Mouse (Mus musculus) lung, embryonic 14.5 days (tissue): ENCODE results near the gene Zdhhc23. TPM values are rescaled to one million over a fixed set of nuclear protein-coding genes. Genes with fewer than 3 reads are reported as not detected.

Experiments used
- ATAC-seq: fragments of 200-750 bp; cut with Nextera tagmentation; 2 replicates; pipeline ENCODE4 v1.8.0; 2017; ENCODE audit warnings: mild to moderate bottlenecking, moderate TSS enrichment, moderate library complexity; ENCODE audit not compliant: insufficient read depth
- DNase-seq: peaks from one replicate; pipeline ENCODE4 v3.0.0-alpha.2; 2015
- H3K27ac ChIP-seq: fragments of 300-500 bp; sonication (generic); 2 replicates; pipeline ENCODE4 v1.5.1; 2014; ENCODE audit warnings: low read depth, mild to moderate bottlenecking, moderate library complexity
- H3K27me3 ChIP-seq: fragments of 300-500 bp; sonication (generic); 2 replicates; pipeline ENCODE4 v1.6.1; 2014; ENCODE audit warnings: low read length, control low read depth; ENCODE audit not compliant: insufficient read depth
- H3K36me3 ChIP-seq: fragments of 300-500 bp; sonication (generic); 2 replicates; pipeline ENCODE4 v1.6.1; 2014; ENCODE audit warnings: control low read depth; ENCODE audit not compliant: insufficient read depth
- H3K4me1 ChIP-seq: fragments of 300-500 bp; sonication (generic); 2 replicates; pipeline ENCODE4 v1.6.1; 2014; ENCODE audit warnings: antibody characterized with exemption, control low read depth; ENCODE audit not compliant: insufficient read depth
- H3K4me2 ChIP-seq: fragments of 300-500 bp; sonication (generic); 2 replicates; pipeline ENCODE4 v1.6.1; 2014; ENCODE audit warnings: mild to moderate bottlenecking
- H3K4me3 ChIP-seq: fragments of 300-500 bp; sonication (generic); 2 replicates; pipeline ENCODE4 v1.5.1; 2014; ENCODE audit warnings: low read depth, low read length
- H3K9ac ChIP-seq: fragments of 300-500 bp; sonication (generic); 2 replicates; pipeline ENCODE4 v1.6.1; 2014
- H3K9me3 ChIP-seq: fragments of 300-500 bp; sonication (generic); 2 replicates; pipeline ENCODE4 v1.6.1; 2016; ENCODE audit warnings: low read depth, low read length, control low read depth
- CTCF ChIP-seq: IDR thresholded peaks from 2 replicates; pipeline ENCODE4 v1.5.1; 2016; ENCODE audit warnings: antibody characterized with exemption, low read depth
- WGBS: fragments of 180-500 bp; shearing (Covaris S2); extraction: QIAGEN DNeasy Blood & Tissue Kit; methylation state at CpG from one replicate; pipeline ENCODE4 v1.1.7; 2014; 5-methylcytosine and 5-hydroxymethylcytosine counted together
- microRNA-seq: library from miRNA; unstranded; fragments of <30 nt; microRNA quantifications from one replicate; pipeline ENCODE4, GENCODE M21; 2016; ENCODE audit warnings: borderline number of aligned reads
- polyA plus RNA-seq: library from polyadenylated mRNA; unstranded; fragments of >200 nt; fragmentation: Nextera tagmentation; extraction: Ambion mirVana; gene quantifications from 2 replicates; pipeline ENCODE4 v1.2.1, GENCODE M21; 2014

Gene Zdhhc23
- polyA plus RNA-seq, 1 experiment from 2014 or later = 2.1 TPM

DNA sequence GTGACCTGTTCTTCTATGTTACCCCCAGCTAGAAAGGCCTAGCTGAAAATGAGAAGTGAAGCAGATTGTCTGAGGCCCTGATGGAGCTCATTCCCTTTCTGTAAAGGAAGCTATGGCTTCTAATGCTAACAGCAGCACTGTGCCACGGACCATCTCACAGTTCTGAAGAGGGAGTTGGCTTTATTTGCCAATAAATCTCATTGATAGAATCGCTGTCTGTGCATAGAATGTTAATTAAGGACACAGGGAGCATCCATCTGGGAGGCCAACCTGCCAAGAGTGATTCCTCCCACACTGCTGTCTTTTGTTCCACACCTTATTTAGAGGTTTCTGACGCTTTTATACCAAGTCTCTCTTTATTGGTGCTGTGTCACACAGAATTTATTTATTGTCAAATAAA lies 48.1 kb downstream of the Zdhhc23 start:
- 67% methylated on average over 3 of the region's 3 CpGs for WGBS
- no peak overlapping the region for H3K4me2 ChIP-seq
- TF ChIP-seq CTCF = no peak

DNA sequence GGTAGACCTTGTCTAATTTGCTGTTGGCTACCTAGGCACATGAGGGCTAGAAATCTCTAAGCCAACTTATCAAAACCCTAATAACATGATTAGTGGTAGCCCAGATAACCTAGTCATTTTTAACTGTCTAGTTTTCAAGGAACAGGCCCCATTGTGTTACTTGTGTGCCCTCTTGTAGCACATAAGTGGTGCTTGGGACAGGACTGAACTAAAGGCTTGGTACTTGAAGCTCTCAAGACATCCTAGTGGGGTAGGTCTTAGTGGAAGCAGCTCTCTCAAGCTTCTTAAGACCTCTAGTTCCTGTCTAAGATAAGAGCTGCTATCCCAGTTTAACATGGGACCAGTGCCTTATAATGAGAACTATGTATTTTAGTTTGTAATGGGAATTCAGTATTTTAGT lies 49.0 kb downstream of the Zdhhc23 start:
- Histone ChIP-seq H3K27ac (no peak overlapping the region), H3K36me3 (no peaks in the 10 kb centered on the region), H3K9me3 (no peaks in the 10 kb centered on the region), H3K9ac (no peak overlapping the region), H3K4me2 (no peak overlapping the region), H3K4me1 (peaks cover 9% of the 10 kb centered on the region), H3K4me3 (no peak overlapping the region), H3K27me3 (no peaks in the 10 kb centered on the region)
- DNase-seq = no peak
- ATAC-seq = no peak
- no peak for TF ChIP-seq CTCF

More for the DNA sequence above, 48.1 kb downstream of the Zdhhc23 start:
- H3K27me3 ChIP-seq = no peaks in the 10 kb centered on the region
- no peaks in the 10 kb centered on the region for H3K36me3 ChIP-seq
- no peak overlapping the region for H3K4me3 ChIP-seq
- H3K9me3 ChIP-seq = no peaks in the 10 kb centered on the region
- ATAC-seq = no peak
- no peak overlapping the region for H3K27ac ChIP-seq
- no peak overlapping the region for H3K9ac ChIP-seq
- DNase-seq = no peak
- peaks cover 10% of the 10 kb centered on the region for H3K4me1 ChIP-seq

- ATAC-seq (no peak), DNase-seq (no peak)
- Histone ChIP-seq H3K4me1 (no peaks in the 10 kb centered on the region), H3K27me3 (no peaks in the 10 kb centered on the region), H3K27ac (no peak within 1 kb of the TSS), H3K9ac (no peak within 1 kb of the TSS), H3K36me3 (no peaks in the 10 kb centered on the region), H3K4me2 (no peak within 1 kb of the TSS), H3K9me3 (no peaks in the 10 kb centered on the region), H3K4me3 (no peak within 1 kb of the TSS)
- TF ChIP-seq CTCF = no peak
- WGBS = 76% methylated on average over 6 of the region's 6 CpGs
Measured at GRCm38 (mm10) chr16:43926341-43926859, 53.2 kb downstream of the Zdhhc23 start, which contains the start of gene Qtrt2. Gene Qtrt2 (minus strand): TSS chr16:43926809.

DNA sequence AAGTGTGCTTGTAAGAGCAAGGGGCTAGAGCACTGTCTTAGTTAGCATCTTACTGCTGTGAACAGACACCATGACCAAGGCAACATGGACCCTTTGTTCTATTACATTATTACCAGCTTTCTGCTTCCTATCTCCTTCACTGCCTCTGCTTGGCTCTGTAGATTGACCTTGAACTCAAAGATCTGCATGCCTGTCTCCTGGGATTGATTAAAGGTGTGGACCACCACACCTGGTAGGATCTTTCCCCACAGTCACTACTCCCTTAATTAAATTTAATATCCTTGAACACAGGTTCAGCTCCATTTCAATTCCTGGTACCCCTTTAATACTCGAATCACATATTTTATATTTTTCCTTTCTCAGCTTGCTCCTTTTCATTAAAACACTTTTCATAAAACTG lies 53.7 kb downstream of the Zdhhc23 start:
- no peaks in the 10 kb centered on the region for H3K4me1 ChIP-seq
- no peak overlapping the region for H3K9ac ChIP-seq
- DNase-seq (no peak), ATAC-seq (no peak)
- WGBS = 91% methylated on average over 1 of the region's 1 CpGs
- H3K36me3 ChIP-seq = no peaks in the 10 kb centered on the region
- no peak overlapping the region for H3K27ac ChIP-seq
- H3K9me3 ChIP-seq = no peaks in the 10 kb centered on the region
- no peak overlapping the region for H3K4me3 ChIP-seq
- TF ChIP-seq CTCF = no peak
- H3K27me3 ChIP-seq = no peaks in the 10 kb centered on the region
- H3K4me2 ChIP-seq = no peak overlapping the region

DNA sequence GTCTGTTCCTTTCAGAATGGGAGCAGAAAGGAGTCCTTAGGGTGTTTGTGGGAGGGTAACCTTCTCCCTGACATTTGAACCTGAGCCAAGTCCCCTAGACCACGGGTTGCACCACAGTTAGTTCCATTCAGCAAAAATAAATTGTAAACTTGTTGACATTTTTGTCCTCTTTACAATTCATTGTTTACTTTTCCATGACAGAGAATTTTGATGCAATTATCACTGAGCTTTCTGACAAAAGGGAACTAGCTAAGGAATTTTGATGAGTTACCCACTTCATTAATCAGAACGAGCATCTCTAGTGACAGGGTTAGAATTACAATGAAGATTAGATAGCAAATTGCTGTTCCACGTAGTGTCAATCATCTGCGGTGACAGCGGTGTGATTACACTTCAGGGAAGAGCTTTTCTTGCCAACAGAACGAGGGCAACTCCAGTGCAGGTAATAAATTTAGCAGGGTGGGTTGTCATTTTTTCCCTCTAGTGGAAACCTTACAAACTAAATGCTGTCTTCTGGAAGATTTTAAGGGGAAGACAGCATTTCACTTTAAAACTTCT lies 54.5 kb downstream of the Zdhhc23 start:
- Histone ChIP-seq H3K4me2 (no peak overlapping the region), H3K4me3 (no peak overlapping the region), H3K9ac (no peak overlapping the region), H3K27me3 (no peaks in the 10 kb centered on the region), H3K9me3 (no peaks in the 10 kb centered on the region), H3K27ac (no peak overlapping the region), H3K4me1 (no peaks in the 10 kb centered on the region), H3K36me3 (no peaks in the 10 kb centered on the region)
- TF ChIP-seq CTCF = no peak
- no peak for ATAC-seq
- DNase-seq = peak; percentile 25
- 31% methylated on average over 6 of the region's 6 CpGs for WGBS

- ATAC-seq (no peak), DNase-seq (no peak)
- no peaks in the 10 kb centered on the region for H3K4me1 ChIP-seq
- H3K36me3 ChIP-seq = no peaks in the 10 kb centered on the region
- TF ChIP-seq CTCF = no peak
- H3K4me3 ChIP-seq = no peak overlapping the region
- H3K9ac ChIP-seq = no peak overlapping the region
- 53% methylated on average over 3 of the region's 3 CpGs for WGBS
- no peaks in the 10 kb centered on the region for H3K27me3 ChIP-seq
- no peak overlapping the region for H3K4me2 ChIP-seq
- H3K9me3 ChIP-seq = no peaks in the 10 kb centered on the region
- no peak overlapping the region for H3K27ac ChIP-seq
Measured at GRCm38 (mm10) chr16:43922630-43923029, 57.0 kb downstream of the Zdhhc23 start.

GRCm38 (mm10) chr16:43922024-43922423 lies 57.6 kb downstream of the Zdhhc23 start:
- Histone ChIP-seq H3K9me3 (no peaks in the 10 kb centered on the region), H3K9ac (no peak overlapping the region), H3K4me2 (no peak overlapping the region), H3K36me3 (no peaks in the 10 kb centered on the region), H3K27ac (no peak overlapping the region), H3K4me3 (no peak overlapping the region), H3K4me1 (no peaks in the 10 kb centered on the region), H3K27me3 (no peaks in the 10 kb centered on the region)
- WGBS = 69% methylated on average over 2 of the region's 2 CpGs
- no peak for ATAC-seq
- no peak for DNase-seq
- TF ChIP-seq CTCF = no peak

DNA sequence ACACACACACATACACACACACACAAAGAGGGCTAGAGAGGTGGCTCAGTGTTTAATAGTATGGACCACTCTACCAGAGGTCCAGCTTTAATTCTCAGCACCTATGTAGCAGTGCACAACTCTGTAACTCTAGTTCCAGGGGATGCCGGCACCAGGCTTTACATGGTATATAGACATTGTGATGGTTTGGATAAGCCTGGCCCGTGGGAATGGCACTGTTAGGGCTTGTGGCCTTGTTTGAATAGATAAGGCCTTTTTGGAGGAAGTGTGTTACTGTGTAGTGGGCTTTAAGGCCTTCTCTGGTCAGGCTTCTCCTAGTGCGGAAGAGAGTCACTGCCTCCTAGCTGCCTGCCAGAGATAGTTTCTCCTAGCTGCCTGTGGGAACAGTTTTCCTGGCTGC lies 60.7 kb downstream of the Zdhhc23 start:
- H3K4me1 ChIP-seq = no peaks in the 10 kb centered on the region
- no peak overlapping the region for H3K4me3 ChIP-seq
- H3K27me3 ChIP-seq = no peaks in the 10 kb centered on the region
- no peak overlapping the region for H3K27ac ChIP-seq
- no peaks in the 10 kb centered on the region for H3K36me3 ChIP-seq
- no peak for ATAC-seq
- H3K9ac ChIP-seq = no peak overlapping the region
- no peaks in the 10 kb centered on the region for H3K9me3 ChIP-seq
- WGBS = 75% methylated on average over 3 of the region's 3 CpGs
- DNase-seq = no peak
- TF ChIP-seq CTCF = no peak
- no peak overlapping the region for H3K4me2 ChIP-seq

Small RNA genes lying within 50 kb of the gene (microRNA-seq; reads per million reads assigned to microRNA genes)
- not detected for gene Mir3470b

Other genes starting within 250 kb of the Zdhhc23 start
- not detected in 2 replicates for gene Drd3, start 225.8 kb downstream of the Zdhhc23 start, polyA plus RNA-seq
- 7.6 and 10.5 TPM in 2 replicates for gene Ccdc191, start 90.0 kb downstream of the Zdhhc23 start, polyA plus RNA-seq
- 39.5 and 43.0 TPM in 2 replicates for gene Qtrt2, start 53.0 kb downstream of the Zdhhc23 start, polyA plus RNA-seq
- gene Gramd1c, start 83.6 kb upstream of the Zdhhc23 start, polyA plus RNA-seq = 5.6 and 6.6 TPM in 2 replicates
- 56.4 and 59.6 TPM in 2 replicates for gene Atp6v1a, start 159.9 kb upstream of the Zdhhc23 start, polyA plus RNA-seq
- gene Naa50, start 160.0 kb upstream of the Zdhhc23 start, polyA plus RNA-seq = 79.0 and 82.6 TPM in 2 replicates
- gene Usf3, start 193.5 kb upstream of the Zdhhc23 start, polyA plus RNA-seq = 5.0 and 5.1 TPM in 2 replicates